25 mouse cellular contexts compared by ENCODE assay signal in the genomic region with DNA sequence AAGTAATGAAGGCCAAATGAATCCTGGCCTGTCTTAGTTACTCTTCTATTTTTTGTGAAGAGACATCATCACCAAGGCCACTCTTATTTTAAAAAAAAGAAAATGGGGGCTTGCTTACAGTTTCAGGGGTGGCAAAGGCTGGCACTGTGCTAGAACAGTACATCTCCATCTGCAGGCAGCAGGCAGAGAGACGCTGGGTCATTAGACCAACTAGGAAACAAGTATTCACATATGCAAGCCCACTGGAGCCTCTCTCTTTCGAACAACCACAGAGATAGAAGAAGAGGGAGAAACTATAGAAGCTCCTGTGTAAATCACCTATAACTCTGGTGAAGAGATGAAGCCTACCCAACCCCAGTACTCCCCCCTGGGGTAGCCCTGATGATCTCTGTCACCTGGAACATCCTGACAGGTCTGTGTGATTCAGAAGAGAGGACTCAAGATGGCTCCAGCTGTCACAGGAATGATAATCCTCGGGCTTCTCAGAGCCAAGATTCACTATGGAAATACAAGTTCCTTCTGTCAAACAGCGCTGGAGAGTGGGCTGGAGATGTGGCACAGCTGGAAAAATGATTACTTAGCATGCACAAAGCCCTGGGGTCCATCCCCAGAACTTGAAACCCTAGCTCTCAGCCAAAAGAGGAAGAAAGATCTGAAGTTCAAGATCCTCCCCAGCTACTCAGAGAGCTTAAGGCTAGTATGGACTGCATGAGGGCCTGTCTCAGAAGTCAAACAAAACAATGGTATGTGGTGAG.
A peak's percentile ranks its signal among the peaks of the same experiment; 100 is the strongest.
DNase-seq lines count a peak whose midpoint lies in the region; ATAC-seq and TF ChIP-seq lines count a peak whose summit lies in the region.
"Had no signal": no experiment of that assay in that cellular context is flagged by ENCODE, and none has a peak within 500 bp of the region (broad histone marks: within the 10 kb centered on the region; RNA-seq: fewer than 3 reads in every experiment).

No protein-coding gene starts in this region.

- H3K36me3 ChIP-seq in kidney, embryonic 16.5 days (ENCODE audit: insufficient read depth, low read length) = no peaks in the 10 kb centered on the region
- no peaks in the 10 kb centered on the region for H3K36me3 ChIP-seq in kidney, adult 2 months (ENCODE audit: control insufficient read depth, insufficient read depth, low read length)
- no peaks in the 10 kb centered on the region for H3K36me3 ChIP-seq in lung, embryonic 16.5 days (ENCODE audit: control insufficient read depth, insufficient read depth, low read length)
- no peaks in the 10 kb centered on the region for H3K36me3 ChIP-seq in limb, embryonic 14.5 days (ENCODE audit: control insufficient read depth, insufficient read depth, low read length)
- H3K36me3 ChIP-seq in stomach, embryonic 15.5 days = no peaks in the 10 kb centered on the region
- H3K36me3 ChIP-seq in thymus, adult 2 months (ENCODE audit: control insufficient read depth, insufficient read depth, low read length) = no peaks in the 10 kb centered on the region
- H3K36me3 ChIP-seq: embryonic facial prominence, embryonic 13.5 days; heart, embryonic 12.5 days; hindbrain, embryonic 12.5 days; kidney, embryonic 15.5 days; neural tube, embryonic 13.5 days had no signal

- 49% methylated on average over 4 of the region's 4 CpGs for WGBS in kidney, embryonic 16.5 days
- WGBS in kidney, adult 2 months = 43% methylated on average over 4 of the region's 4 CpGs
- 37% methylated on average over 4 of the region's 4 CpGs for WGBS in lung, embryonic 16.5 days
- WGBS in limb, embryonic 14.5 days = 54% methylated on average over 4 of the region's 4 CpGs
- WGBS in stomach, embryonic 15.5 days = 37% methylated on average over 4 of the region's 4 CpGs
- WGBS in thymus, adult 2 months = 74% methylated on average over 4 of the region's 4 CpGs

- no peaks in the 10 kb centered on the region for H3K9me3 ChIP-seq in kidney, embryonic 16.5 days (ENCODE audit: low read length)
- H3K9me3 ChIP-seq in lung, embryonic 16.5 days (ENCODE audit: control insufficient read depth, low read length) = peaks cover 3% of the 10 kb centered on the region; the same call in 1 of the 2 replicates
- no peaks in the 10 kb centered on the region for H3K9me3 ChIP-seq in limb, embryonic 14.5 days (ENCODE audit: control insufficient read depth, low read length)
- H3K9me3 ChIP-seq in stomach, embryonic 15.5 days = no peaks in the 10 kb centered on the region
- H3K9me3 ChIP-seq: embryonic facial prominence, embryonic 13.5 days; hindbrain, embryonic 12.5 days; kidney, embryonic 15.5 days; megakaryocyte, embryonic 14.5 days; neural tube, embryonic 13.5 days had no signal

- H3K4me2 ChIP-seq in kidney, embryonic 16.5 days (replicated peaks; ENCODE audit: low read depth, low read length) = no peak overlapping the region
- no peak overlapping the region for H3K4me2 ChIP-seq in lung, embryonic 16.5 days (ENCODE audit: low read depth, low read length)
- no peak overlapping the region for H3K4me2 ChIP-seq in limb, embryonic 14.5 days (replicated peaks; ENCODE audit: low read depth, low read length, severe bottlenecking)
- no peak overlapping the region for H3K4me2 ChIP-seq in stomach, embryonic 15.5 days
- H3K4me2 ChIP-seq: embryonic facial prominence, embryonic 13.5 days; heart, embryonic 12.5 days; hindbrain, embryonic 12.5 days; kidney, embryonic 15.5 days; liver, embryonic 11.5 days; neural tube, embryonic 13.5 days had no signal

- no peak for ATAC-seq in kidney, embryonic 16.5 days (ENCODE audit: low FRiP score, low TSS enrichment)
- peak; percentile 78 for ATAC-seq in lung, embryonic 16.5 days (ENCODE audit: low read depth)
- 0 out of 2 replicates have a peak, but pooled peaks have one; percentile 34 for ATAC-seq in limb, embryonic 14.5 days (ENCODE audit: low FRiP score, low read depth)
- ATAC-seq in stomach, embryonic 15.5 days (ENCODE audit: insufficient read depth, low FRiP score, low read depth) = peak; percentile 72
- ATAC-seq: activated CD4-positive, CD25-positive, alpha-beta regulatory T cell, adult 4 months; forebrain, embryonic 14.5 days; liver, postnatal 0 days; midbrain, embryonic 16.5 days had no signal

- no peak for DNase-seq in kidney, adult 2 months
- DNase-seq in lung, adult 18-20 months = no peak
- DNase-seq in limb, embryonic 14.5 days (ENCODE audit: low spot score) = peak; percentile 57
- no peak for DNase-seq in thymus, adult 2 months
- DNase-seq: adrenal gland, adult 8-10 months; cerebellum, adult 18-20 months; cerebellum, postnatal 25 days; heart, postnatal 14 days; left cerebral cortex, postnatal 4 days; liver, postnatal 0 days had no signal

- H3K9ac ChIP-seq in kidney, embryonic 16.5 days (replicated peaks; ENCODE audit: low read length) = no peak overlapping the region
- H3K9ac ChIP-seq in lung, embryonic 16.5 days (ENCODE audit: low read length) = no peak overlapping the region
- H3K9ac ChIP-seq in limb, embryonic 14.5 days (ENCODE audit: low read depth, low read length, severe bottlenecking) = no peak overlapping the region
- H3K9ac ChIP-seq in stomach, embryonic 15.5 days = no peak overlapping the region
- H3K9ac ChIP-seq: embryonic facial prominence, embryonic 13.5 days; heart, embryonic 12.5 days; hindbrain, embryonic 12.5 days; kidney, embryonic 15.5 days; liver, postnatal 0 days; neural tube, embryonic 13.5 days had no signal

- H3K4me3 ChIP-seq in kidney, embryonic 16.5 days (ENCODE audit: low read length) = no peak overlapping the region
- H3K4me3 ChIP-seq in kidney, adult 2 months (ENCODE audit: insufficient read depth, low read depth, low read length) = no peak overlapping the region
- no peak overlapping the region for H3K4me3 ChIP-seq in lung, embryonic 16.5 days (ENCODE audit: low read length)
- H3K4me3 ChIP-seq in limb, embryonic 14.5 days (replicated peaks; ENCODE audit: low read length) = no peak overlapping the region
- H3K4me3 ChIP-seq in stomach, embryonic 15.5 days (replicated peaks) = no peak overlapping the region
- no peak overlapping the region for H3K4me3 ChIP-seq in thymus, adult 2 months (ENCODE audit: control insufficient read depth, insufficient read depth, low read length)
- H3K4me3 ChIP-seq: embryonic facial prominence, embryonic 13.5 days; heart, embryonic 12.5 days; hindbrain, embryonic 12.5 days; kidney, embryonic 15.5 days; left cerebral cortex, adult 2 months; megakaryocyte, embryonic 14.5 days; myocyte; neural tube, embryonic 13.5 days had no signal

- TF ChIP-seq CTCF in kidney, adult 2 months (conservative IDR thresholded peaks at IDR 0.05; ENCODE audit: insufficient read depth, insufficient read length, low read depth, low read length) = no peak
- no peak for TF ChIP-seq CTCF in thymus, adult 2 months (IDR thresholded peaks at IDR 0.05; ENCODE audit: borderline replicate concordance, control insufficient read depth, extremely low read depth, insufficient read depth, low read length, poor library complexity)

- no peaks in the 10 kb centered on the region for H3K4me1 ChIP-seq in kidney, embryonic 16.5 days (ENCODE audit: insufficient read depth, low read length)
- H3K4me1 ChIP-seq in kidney, adult 2 months (ENCODE audit: control insufficient read depth, insufficient read depth, low read length) = no peaks in the 10 kb centered on the region
- H3K4me1 ChIP-seq in lung, embryonic 16.5 days (replicated peaks; ENCODE audit: control insufficient read depth, insufficient read depth, low read length) = no peaks in the 10 kb centered on the region
- H3K4me1 ChIP-seq in limb, embryonic 14.5 days (ENCODE audit: control insufficient read depth, insufficient read depth, low read length) = no peaks in the 10 kb centered on the region
- H3K4me1 ChIP-seq in stomach, embryonic 15.5 days = no peaks in the 10 kb centered on the region
- H3K4me1 ChIP-seq in thymus, adult 2 months (replicated peaks; ENCODE audit: control insufficient read depth, insufficient read depth, low read length) = no peaks in the 10 kb centered on the region
- H3K4me1 ChIP-seq: embryonic facial prominence, embryonic 13.5 days; heart, embryonic 12.5 days; hindbrain, embryonic 12.5 days; kidney, embryonic 15.5 days; megakaryocyte, embryonic 14.5 days; neural tube, embryonic 13.5 days had no signal

- no peaks in the 10 kb centered on the region for H3K27me3 ChIP-seq in kidney, embryonic 16.5 days (ENCODE audit: insufficient read depth, low read length)
- H3K27me3 ChIP-seq in kidney, adult 2 months (replicated peaks; ENCODE audit: control insufficient read depth, insufficient read depth, low read length) = no peaks in the 10 kb centered on the region; the same call in 1 of the 2 replicates
- H3K27me3 ChIP-seq in lung, embryonic 16.5 days (ENCODE audit: control insufficient read depth, insufficient read depth, low read depth, low read length) = no peaks in the 10 kb centered on the region
- no peaks in the 10 kb centered on the region for H3K27me3 ChIP-seq in limb, embryonic 14.5 days (ENCODE audit: control insufficient read depth, insufficient read depth, low read length)
- H3K27me3 ChIP-seq in stomach, embryonic 15.5 days (replicated peaks) = no peaks in the 10 kb centered on the region
- H3K27me3 ChIP-seq in thymus, adult 2 months (ENCODE audit: control insufficient read depth, insufficient read depth, low read length) = no peaks in the 10 kb centered on the region
- H3K27me3 ChIP-seq: embryonic facial prominence, embryonic 13.5 days; heart, embryonic 12.5 days; hindbrain, embryonic 12.5 days; kidney, embryonic 15.5 days; megakaryocyte, embryonic 14.5 days; neural tube, embryonic 13.5 days had no signal

- 0 out of 2 replicates have a peak overlapping the region, but pooled peaks have one; percentile 12 for H3K27ac ChIP-seq in kidney, embryonic 16.5 days (ENCODE audit: low read length)
- no peak overlapping the region for H3K27ac ChIP-seq in kidney, adult 2 months (ENCODE audit: insufficient read depth, low read depth, low read length)
- peak overlapping the region; percentile 25; the same call in 1 of the 2 replicates for H3K27ac ChIP-seq in lung, embryonic 16.5 days (ENCODE audit: low read length)
- no peak overlapping the region for H3K27ac ChIP-seq in limb, embryonic 14.5 days (replicated peaks; ENCODE audit: low read depth, low read length)
- no peak overlapping the region for H3K27ac ChIP-seq in stomach, embryonic 15.5 days
- no peak overlapping the region for H3K27ac ChIP-seq in thymus, adult 2 months (ENCODE audit: control insufficient read depth, insufficient read depth, low read length)
- H3K27ac ChIP-seq: embryonic facial prominence, embryonic 13.5 days; hindbrain, embryonic 12.5 days; kidney, embryonic 15.5 days; left cerebral cortex, adult 2 months; neural tube, embryonic 13.5 days had no signal

- no peak for TF ChIP-seq POLR2A in kidney, adult 2 months (IDR thresholded peaks at IDR 0.05; ENCODE audit: low read depth, low read length)
- TF ChIP-seq POLR2A in limb, embryonic 14.5 days (IDR thresholded peaks at IDR 0.05; ENCODE audit: borderline replicate concordance, extremely low read depth, insufficient read depth, insufficient read length) = no peak
- TF ChIP-seq POLR2A in thymus, adult 2 months (IDR thresholded peaks at IDR 0.05; ENCODE audit: control insufficient read depth, extremely low read depth, insufficient read depth, low read length, poor library complexity) = no peak

Comparison
In these comparisons a context has a peak if more than half of its experiments do, and no peak if none do; other contexts are left out.
1. H3K27ac ChIP-seq: peak in kidney, embryonic 16.5 days (single experiment) and lung, embryonic 16.5 days (single experiment); none in kidney, adult 2 months (single experiment), limb, embryonic 14.5 days (single experiment), stomach, embryonic 15.5 days (single experiment) and thymus, adult 2 months (single experiment).